12 mouse cellular contexts compared by ENCODE assay signal in the genomic region with DNA sequence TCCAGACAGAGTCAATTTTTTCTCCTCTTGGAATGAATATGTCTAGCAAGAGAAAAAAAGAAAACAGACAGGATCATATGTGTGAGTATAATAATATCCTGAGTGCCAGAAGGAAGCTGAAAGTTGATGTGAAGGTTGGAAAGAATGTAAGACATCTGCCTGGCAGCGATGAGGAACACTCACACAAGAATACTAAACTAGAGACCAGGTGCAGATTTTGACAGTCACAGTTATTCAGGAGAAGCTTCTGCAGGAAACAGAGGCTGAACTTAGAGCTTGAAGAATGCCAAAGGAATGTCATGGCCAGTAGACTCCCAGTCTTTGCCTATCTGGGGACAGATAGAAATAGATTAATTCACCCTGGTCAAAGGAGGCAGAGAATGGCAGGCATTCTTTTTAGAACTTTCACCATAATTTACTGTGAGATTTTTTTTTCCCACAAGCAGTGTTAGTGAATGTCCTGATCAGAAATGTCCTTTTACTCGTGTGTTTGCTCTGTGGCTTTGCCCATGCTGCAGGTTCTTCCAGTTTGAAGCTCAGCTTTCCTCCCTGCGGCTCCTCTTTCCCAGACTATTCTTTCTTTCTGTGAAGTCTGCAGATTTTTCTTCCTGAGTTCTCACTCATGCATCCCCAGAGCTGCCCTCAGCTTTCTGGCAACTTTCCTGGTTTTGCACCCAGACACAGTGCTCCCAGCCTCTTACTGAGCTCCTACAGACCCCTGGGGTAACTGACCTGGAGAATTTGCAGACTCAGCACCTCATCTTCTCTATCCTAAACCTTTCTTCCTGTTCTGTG.
DNase-seq lines count a peak whose midpoint lies in the region; ATAC-seq lines count a peak whose summit lies in the region.
"Had no signal": no experiment of that assay in that cellular context is flagged by ENCODE, and none has a peak within 500 bp of the region (broad histone marks: within the 10 kb centered on the region; RNA-seq: fewer than 3 reads in every experiment).

No protein-coding gene starts in this region.

- no peaks in the 10 kb centered on the region for H3K9me3 ChIP-seq in midbrain, embryonic 11.5 days (ENCODE audit: control insufficient read depth, low read length)
- H3K9me3 ChIP-seq in midbrain, embryonic 13.5 days, result no peaks in the 10 kb centered on the region
- 0 out of 2 replicates have a peak, but pooled peaks cover 3% of the 10 kb centered on the region for H3K9me3 ChIP-seq in neural tube, embryonic 15.5 days (replicated peaks)
- H3K9me3 ChIP-seq: liver, embryonic 13.5 days; stomach, embryonic 15.5 days had no signal

- no peak overlapping the region for H3K9ac ChIP-seq in midbrain, embryonic 11.5 days (ENCODE audit: low read length)
- no peak overlapping the region for H3K9ac ChIP-seq in midbrain, embryonic 13.5 days (replicated peaks)
- no peak overlapping the region for H3K9ac ChIP-seq in neural tube, embryonic 15.5 days (replicated peaks)
- H3K9ac ChIP-seq: liver, embryonic 13.5 days; stomach, embryonic 15.5 days had no signal

- no peaks in the 10 kb centered on the region for H3K36me3 ChIP-seq in midbrain, embryonic 11.5 days (ENCODE audit: control insufficient read depth, insufficient read depth, low read length)
- H3K36me3 ChIP-seq in midbrain, embryonic 13.5 days, result no peaks in the 10 kb centered on the region
- H3K36me3 ChIP-seq in neural tube, embryonic 15.5 days, result no peaks in the 10 kb centered on the region
- H3K36me3 ChIP-seq: liver, embryonic 13.5 days; stomach, embryonic 15.5 days had no signal

- 65% methylated on average over 3 of the region's 3 CpGs for WGBS in midbrain, embryonic 11.5 days
- WGBS in midbrain, embryonic 13.5 days, result 71% methylated on average over 3 of the region's 3 CpGs
- WGBS in neural tube, embryonic 15.5 days, result 63% methylated on average over 3 of the region's 3 CpGs

- peak; percentile 6 to 45 for DNase-seq in frontal cortex, postnatal 36 days (ENCODE audit: low spot score in 2 of 2)
- no peak for DNase-seq in frontal cortex, postnatal 10 days (ENCODE audit: low spot score in 2 of 2)
- DNase-seq in midbrain, embryonic 11.5 days (ENCODE audit: low spot score, missing footprints), result peak; percentile 71
- peak; percentile 63 to 85 for DNase-seq in kidney, postnatal 25 days
- peak; percentile 18 for DNase-seq in yolk sac, embryonic 10.5 days (ENCODE audit: low spot score)
- DNase-seq in thymus, postnatal 10 days (ENCODE audit: low spot score in 2 of 2), result no peak
- DNase-seq: cerebellum, postnatal 25 days; liver, embryonic 13.5 days; retina, postnatal 1 day had no signal

- H3K4me1 ChIP-seq in midbrain, embryonic 11.5 days (ENCODE audit: control insufficient read depth, insufficient read depth, low read length), result no peaks in the 10 kb centered on the region
- H3K4me1 ChIP-seq in midbrain, embryonic 13.5 days (replicated peaks), result no peaks in the 10 kb centered on the region
- H3K4me1 ChIP-seq in neural tube, embryonic 15.5 days, result no peaks in the 10 kb centered on the region
- H3K4me1 ChIP-seq: liver, embryonic 13.5 days had no signal

- H3K27ac ChIP-seq in midbrain, embryonic 11.5 days (ENCODE audit: low read depth, low read length), result no peak overlapping the region
- H3K27ac ChIP-seq in midbrain, embryonic 13.5 days, result no peak overlapping the region
- no peak overlapping the region for H3K27ac ChIP-seq in neural tube, embryonic 15.5 days (replicated peaks)
- H3K27ac ChIP-seq: liver, embryonic 13.5 days; stomach, embryonic 15.5 days had no signal

- no peak overlapping the region for H3K4me3 ChIP-seq in midbrain, embryonic 11.5 days (ENCODE audit: low read depth, low read length)
- H3K4me3 ChIP-seq in midbrain, embryonic 13.5 days (replicated peaks), result no peak overlapping the region
- H3K4me3 ChIP-seq in neural tube, embryonic 15.5 days (replicated peaks), result no peak overlapping the region
- H3K4me3 ChIP-seq: liver, embryonic 13.5 days; stomach, embryonic 15.5 days had no signal

- no peaks in the 10 kb centered on the region for H3K27me3 ChIP-seq in midbrain, embryonic 11.5 days (ENCODE audit: control insufficient read depth, insufficient read depth, low read length)
- no peaks in the 10 kb centered on the region for H3K27me3 ChIP-seq in midbrain, embryonic 13.5 days
- H3K27me3 ChIP-seq in neural tube, embryonic 15.5 days (replicated peaks), result no peaks in the 10 kb centered on the region
- H3K27me3 ChIP-seq: liver, embryonic 13.5 days; stomach, embryonic 15.5 days had no signal

- ATAC-seq in midbrain, embryonic 11.5 days (ENCODE audit: low FRiP score), result no peak
- ATAC-seq in midbrain, embryonic 13.5 days, result no peak
- ATAC-seq in neural tube, embryonic 15.5 days (ENCODE audit: low FRiP score), result no peak

- no peak overlapping the region for H3K4me2 ChIP-seq in midbrain, embryonic 11.5 days
- H3K4me2 ChIP-seq in midbrain, embryonic 13.5 days (replicated peaks), result no peak overlapping the region
- no peak overlapping the region for H3K4me2 ChIP-seq in neural tube, embryonic 15.5 days
- H3K4me2 ChIP-seq: liver, embryonic 13.5 days; stomach, embryonic 15.5 days had no signal

Comparison
In these comparisons a context has a peak if more than half of its experiments do, and no peak if none do; other contexts are left out.
1. DNase-seq: peak in frontal cortex, postnatal 36 days (2 of 2), midbrain, embryonic 11.5 days (single experiment), kidney, postnatal 25 days (2 of 2) and yolk sac, embryonic 10.5 days (single experiment); none in frontal cortex, postnatal 10 days (0 of 2) and thymus, postnatal 10 days (0 of 2).